Mouse (Mus musculus) brain, embryonic 14.5 days (tissue): ENCODE results near the gene 4930519P11Rik. TPM values are rescaled to one million over a fixed set of nuclear protein-coding genes. Genes with fewer than 3 reads are reported as not detected.

Experiments used
- DNase-seq: peaks from one replicate; pipeline ENCODE4 v3.0.0-alpha.2; 2011; ENCODE audit warnings: low read depth
- CTCF ChIP-seq: fragments of 200-500 bp; IDR thresholded peaks from 2 replicates; pipeline ENCODE4 v1.5.1; 2012; ENCODE audit warnings: inconsistent platforms, mild to moderate bottlenecking, moderate library complexity, borderline replicate concordance; ENCODE audit not compliant: insufficient read depth, insufficient read length; ENCODE audit errors: extremely low read depth
- POLR2A ChIP-seq: fragments of 200-500 bp; IDR thresholded peaks from 2 replicates; pipeline ENCODE4 v1.6.1; 2012; ENCODE audit warnings: mild to moderate bottlenecking, inconsistent platforms, borderline replicate concordance; ENCODE audit not compliant: poor library complexity, insufficient read depth, insufficient read length, severe bottlenecking; ENCODE audit errors: extremely low read depth
- polyA plus RNA-seq: library from polyadenylated mRNA; depleted of rRNA; stranded (reverse); fragments of >200 nt; gene quantifications from 2 replicates; pipeline ENCODE4 v1.2.3, GENCODE M21; 2012

Gene 4930519P11Rik
- polyA plus RNA-seq, 1 experiment = 0.22 TPM

- no peak for DNase-seq
- TF ChIP-seq CTCF = peak; percentile 18; the same call in 1 of the 2 replicates
- TF ChIP-seq POLR2A = no peak
These were observed 29.6 kb upstream of the 4930519P11Rik start for GRCm38 (mm10) chr2:154642712-154643385.

GRCm38 (mm10) chr2:154642005-154642459 is 28.8 kb upstream of the 4930519P11Rik start:
- DNase-seq = no peak
- TF ChIP-seq POLR2A (no peak), CTCF (no peak)

GRCm38 (mm10) chr2:154641176-154641575 is 27.9 kb upstream of the 4930519P11Rik start:
- no peak for DNase-seq
- TF ChIP-seq CTCF (no peak), POLR2A (no peak)

- no peak for TF ChIP-seq CTCF
- no peak for TF ChIP-seq POLR2A
- DNase-seq = no peak
These were observed 25.9 kb upstream of the 4930519P11Rik start for GRCm38 (mm10) chr2:154639115-154639514.

GRCm38 (mm10) chr2:154638521-154638920 is 25.3 kb upstream of the 4930519P11Rik start:
- DNase-seq = no peak
- TF ChIP-seq CTCF = no peak
- no peak for TF ChIP-seq POLR2A

GRCm38 (mm10) chr2:154635826-154636225 is 22.6 kb upstream of the 4930519P11Rik start:
- no peak for DNase-seq
- TF ChIP-seq POLR2A = no peak
- no peak for TF ChIP-seq CTCF

GRCm38 (mm10) chr2:154633876-154634644 is 20.8 kb upstream of the 4930519P11Rik start:
- no peak for DNase-seq
- TF ChIP-seq POLR2A (no peak), CTCF (no peak)

- DNase-seq = no peak
- TF ChIP-seq CTCF (no peak), POLR2A (no peak)
These were observed 20.0 kb upstream of the 4930519P11Rik start for GRCm38 (mm10) chr2:154633039-154633742.

GRCm38 (mm10) chr2:154632203-154632780 is 19.1 kb upstream of the 4930519P11Rik start:
- no peak for DNase-seq
- TF ChIP-seq CTCF = no peak
- TF ChIP-seq POLR2A = no peak

- TF ChIP-seq POLR2A (no peak), CTCF (no peak)
- no peak for DNase-seq
These were observed 17.3 kb upstream of the 4930519P11Rik start for GRCm38 (mm10) chr2:154630531-154630930.

GRCm38 (mm10) chr2:154624137-154624536 is 10.9 kb upstream of the 4930519P11Rik start:
- no peak for DNase-seq
- TF ChIP-seq POLR2A = no peak
- TF ChIP-seq CTCF = peak; percentile 19; the same call in 1 of the 2 replicates

GRCm38 (mm10) chr2:154621684-154622083 is 8.4 kb upstream of the 4930519P11Rik start:
- TF ChIP-seq CTCF (no peak), POLR2A (no peak)
- no peak for DNase-seq
